Mouse (Mus musculus): ENCODE data around the gene Nadk.

DNA sequence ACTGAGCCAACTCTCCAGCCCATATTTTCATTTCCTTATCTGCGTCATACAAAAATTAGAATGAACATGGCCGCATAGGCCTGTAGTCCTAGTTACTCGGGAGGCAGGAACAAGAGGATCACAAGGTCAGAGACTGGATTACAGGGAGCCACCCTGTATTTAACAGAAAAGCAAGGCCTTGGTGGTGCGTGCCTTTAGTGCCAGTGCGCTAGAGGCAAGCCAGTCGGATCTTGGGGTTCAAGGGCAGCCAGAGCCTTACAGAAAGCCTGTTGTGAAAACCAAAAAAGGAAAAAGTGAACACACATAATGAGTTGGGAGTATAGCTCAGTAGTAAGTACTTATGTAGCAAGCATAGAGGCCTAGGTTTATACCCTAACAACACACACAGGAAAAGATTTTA, 7.6 kb downstream of the Nadk start:
- TF ChIP-seq CTCF (IDR thresholded peaks at IDR 0.05; ENCODE audit: extremely low read depth, insufficient read depth, insufficient read length, insufficient replicate concordance) = no peak
- TF ChIP-seq POLR2A (IDR thresholded peaks at IDR 0.05; ENCODE audit: low read depth, low read length) = no peak
